Mouse (Mus musculus) embryo, embryonic 11.5 days (tissue): ENCODE results near the gene Metap1d.

Experiments
- DNase-seq: peaks from one replicate; pipeline ENCODE4 v3.0.0-alpha.2; 2012; ENCODE audit warnings: low read depth, low spot score

Metap1d gene

GRCm38 (mm10) chr2:71453161-71453916 lies at the start of gene Metap1d:
TSS of gene Metap1d (plus strand) at chr2:71453276.
- DNase-seq, result peak; percentile 90

GRCm38 (mm10) chr2:71405613-71406012 lies 47.5 kb upstream of the Metap1d start:
- no peak for DNase-seq

GRCm38 (mm10) chr2:71418760-71419280 lies 34.3 kb upstream of the Metap1d start:
- no peak for DNase-seq

GRCm38 (mm10) chr2:71419408-71419807 lies 33.7 kb upstream of the Metap1d start:
- DNase-seq, result no peak

GRCm38 (mm10) chr2:71420895-71421425 lies 32.1 kb upstream of the Metap1d start:
- DNase-seq, result no peak

- DNase-seq, result no peak
Measured at GRCm38 (mm10) chr2:71424545-71424944, 28.5 kb upstream of the Metap1d start.

GRCm38 (mm10) chr2:71435440-71435839 lies 17.6 kb upstream of the Metap1d start:
- no peak for DNase-seq

- DNase-seq, result no peak
Measured at GRCm38 (mm10) chr2:71443376-71443775, 9.7 kb upstream of the Metap1d start.

GRCm38 (mm10) chr2:71445536-71446196 lies 7.4 kb upstream of the Metap1d start:
- no peak for DNase-seq

- DNase-seq, result no peak
Measured at GRCm38 (mm10) chr2:71449604-71450003, 3.5 kb upstream of the Metap1d start.

GRCm38 (mm10) chr2:71451761-71452160 lies 1.3 kb upstream of the Metap1d start:
- no peak for DNase-seq

- DNase-seq, result no peak
Measured at GRCm38 (mm10) chr2:71453917-71454260, 813 bp downstream of the Metap1d start.

- DNase-seq, result no peak
Measured at GRCm38 (mm10) chr2:71458624-71459023, 5.5 kb downstream of the Metap1d start.

- DNase-seq, result no peak
Measured at GRCm38 (mm10) chr2:71459659-71460058, 6.6 kb downstream of the Metap1d start.

GRCm38 (mm10) chr2:71461139-71461538 lies 8.1 kb downstream of the Metap1d start:
- DNase-seq, result no peak

- DNase-seq, result no peak
Measured at GRCm38 (mm10) chr2:71461589-71461988, 8.5 kb downstream of the Metap1d start.

GRCm38 (mm10) chr2:71462066-71462465 lies 9.0 kb downstream of the Metap1d start:
- DNase-seq, result no peak

- no peak for DNase-seq
Measured at GRCm38 (mm10) chr2:71462553-71462952, 9.5 kb downstream of the Metap1d start.

GRCm38 (mm10) chr2:71466103-71466502 lies 13.0 kb downstream of the Metap1d start:
- DNase-seq, result no peak

- DNase-seq, result no peak
Measured at GRCm38 (mm10) chr2:71466861-71467450, 13.9 kb downstream of the Metap1d start.

GRCm38 (mm10) chr2:71471094-71471493 lies 18.0 kb downstream of the Metap1d start:
- no peak for DNase-seq

GRCm38 (mm10) chr2:71473830-71474229 lies 20.8 kb downstream of the Metap1d start:
- no peak for DNase-seq
